Mouse (Mus musculus) kidney, postnatal 36 days (tissue): Measurements from ENCODE around the gene Calm3.

Experiments used
- DNase-seq, 2 experiments: peaks; one replicate each; pipeline ENCODE4 v3.0.0; 2021 to 2022; ENCODE audit warnings: mixed read lengths in 2 of 2

Calm3 gene

GRCm38 (mm10) chr7:16940292-16940691 is 16.4 kb upstream of the Calm3 start:
- DNase-seq: peak; percentile 43 to 49

GRCm38 (mm10) chr7:16938117-16938791 is 14.3 kb upstream of the Calm3 start:
- DNase-seq: no peak

DNA sequence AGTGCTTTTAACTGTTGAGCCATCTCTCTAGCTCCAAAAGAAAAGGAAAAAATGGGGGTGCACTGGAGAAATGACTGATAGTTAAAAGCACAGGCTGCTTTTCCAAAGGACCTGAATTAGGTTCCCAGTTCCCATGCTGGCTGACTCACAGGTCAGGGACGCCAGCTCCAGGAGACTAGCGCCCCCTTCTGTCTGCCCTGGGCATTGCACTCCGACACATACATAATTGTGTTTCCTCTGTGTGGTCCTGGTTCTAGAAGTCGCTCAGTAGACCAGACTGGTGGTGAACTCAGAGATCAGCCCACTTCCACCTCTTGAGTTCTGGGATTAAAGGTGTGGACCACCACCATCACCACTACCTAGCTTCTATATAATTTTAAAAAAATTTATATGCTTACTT is 13.4 kb upstream of the Calm3 start:
- DNase-seq: no peak

GRCm38 (mm10) chr7:16932704-16933577 is 9.0 kb upstream of the Calm3 start:
- DNase-seq: peak; percentile 67 to 83

DNA sequence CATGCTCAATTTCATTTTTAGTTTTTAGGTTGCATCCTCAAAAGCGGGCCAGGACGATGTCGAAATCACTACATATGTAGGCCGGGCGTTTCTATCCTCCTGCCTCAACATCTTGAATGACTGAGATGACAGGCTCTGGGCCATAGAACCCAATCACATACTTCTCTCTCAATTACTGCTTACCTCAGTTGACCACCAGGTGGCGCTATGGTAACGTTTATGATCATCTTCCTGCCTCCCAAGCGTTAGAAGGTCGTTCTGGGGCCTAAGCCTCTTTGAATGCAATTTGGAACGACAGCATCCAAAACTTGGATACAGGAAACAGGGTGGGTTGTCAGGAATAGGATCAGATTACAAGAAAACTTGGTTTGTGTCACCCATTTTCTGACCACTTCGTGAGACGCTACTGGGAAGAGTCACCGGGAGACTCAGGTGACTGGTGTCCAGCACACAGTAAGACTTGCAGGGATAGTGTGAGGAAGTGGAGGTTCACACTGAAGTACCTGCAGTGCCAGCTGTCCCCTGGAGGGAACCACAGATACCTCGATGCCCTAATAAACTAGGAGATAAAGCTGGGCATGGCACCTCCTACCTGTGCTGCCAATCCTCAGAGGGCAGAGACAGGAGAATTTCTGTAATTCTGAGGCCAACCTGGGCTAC is 8.2 kb upstream of the Calm3 start:
- peak; percentile 81 to 92 for DNase-seq

DNA sequence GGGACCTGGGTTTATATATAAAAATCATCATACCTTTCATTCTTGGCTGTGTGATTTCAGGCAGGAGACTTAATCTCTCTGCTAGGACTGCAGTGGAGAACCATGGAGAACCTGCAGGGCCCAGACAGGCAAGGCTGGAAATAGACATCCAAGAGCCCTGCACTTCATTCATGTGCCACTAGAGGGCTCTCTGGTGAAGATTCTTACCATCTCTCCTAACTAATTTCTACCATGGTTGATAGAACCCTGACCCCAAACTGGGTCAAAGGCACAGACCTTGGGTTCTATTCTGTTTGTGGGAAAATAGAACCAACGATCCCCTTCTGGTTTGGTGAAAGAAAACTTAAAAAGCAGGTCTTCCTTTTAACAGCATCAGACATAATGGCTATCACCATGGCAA is 6.9 kb upstream of the Calm3 start:
- peak; percentile 71 to 87 for DNase-seq

GRCm38 (mm10) chr7:16928341-16928740 is 4.4 kb upstream of the Calm3 start:
- DNase-seq: no peak

- DNase-seq: no peak
Measured at GRCm38 (mm10) chr7:16923283-16924036, 454 bp downstream of the Calm3 start.

- DNase-seq: peak; percentile 57 to 68
Measured at GRCm38 (mm10) chr7:16922360-16922973, 1.4 kb downstream of the Calm3 start.

DNA sequence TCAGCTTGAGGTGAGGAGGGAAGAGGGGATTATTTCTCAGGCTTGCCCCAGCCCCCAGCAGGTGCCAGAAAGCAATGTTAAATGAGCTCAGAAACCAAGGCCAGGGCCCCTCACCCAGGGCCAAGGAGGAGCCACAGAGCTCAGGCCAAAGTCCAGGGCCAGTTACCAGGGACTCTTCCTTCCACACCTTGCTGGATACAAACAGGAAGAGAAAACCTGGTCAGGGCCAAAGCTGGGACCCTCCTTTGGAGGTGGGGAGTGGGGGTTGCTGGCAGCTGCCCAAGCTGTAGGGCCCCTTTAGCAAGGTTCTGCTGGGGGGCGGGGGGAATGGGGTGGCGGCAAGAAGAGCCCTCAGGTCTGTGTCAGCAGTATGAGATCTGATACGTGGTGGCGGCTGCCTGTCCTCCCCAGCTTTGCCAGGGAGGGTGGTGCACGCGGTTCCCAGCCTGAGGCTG is 2.0 kb downstream of the Calm3 start:
- peak; percentile 74 to 77 for DNase-seq

DNA sequence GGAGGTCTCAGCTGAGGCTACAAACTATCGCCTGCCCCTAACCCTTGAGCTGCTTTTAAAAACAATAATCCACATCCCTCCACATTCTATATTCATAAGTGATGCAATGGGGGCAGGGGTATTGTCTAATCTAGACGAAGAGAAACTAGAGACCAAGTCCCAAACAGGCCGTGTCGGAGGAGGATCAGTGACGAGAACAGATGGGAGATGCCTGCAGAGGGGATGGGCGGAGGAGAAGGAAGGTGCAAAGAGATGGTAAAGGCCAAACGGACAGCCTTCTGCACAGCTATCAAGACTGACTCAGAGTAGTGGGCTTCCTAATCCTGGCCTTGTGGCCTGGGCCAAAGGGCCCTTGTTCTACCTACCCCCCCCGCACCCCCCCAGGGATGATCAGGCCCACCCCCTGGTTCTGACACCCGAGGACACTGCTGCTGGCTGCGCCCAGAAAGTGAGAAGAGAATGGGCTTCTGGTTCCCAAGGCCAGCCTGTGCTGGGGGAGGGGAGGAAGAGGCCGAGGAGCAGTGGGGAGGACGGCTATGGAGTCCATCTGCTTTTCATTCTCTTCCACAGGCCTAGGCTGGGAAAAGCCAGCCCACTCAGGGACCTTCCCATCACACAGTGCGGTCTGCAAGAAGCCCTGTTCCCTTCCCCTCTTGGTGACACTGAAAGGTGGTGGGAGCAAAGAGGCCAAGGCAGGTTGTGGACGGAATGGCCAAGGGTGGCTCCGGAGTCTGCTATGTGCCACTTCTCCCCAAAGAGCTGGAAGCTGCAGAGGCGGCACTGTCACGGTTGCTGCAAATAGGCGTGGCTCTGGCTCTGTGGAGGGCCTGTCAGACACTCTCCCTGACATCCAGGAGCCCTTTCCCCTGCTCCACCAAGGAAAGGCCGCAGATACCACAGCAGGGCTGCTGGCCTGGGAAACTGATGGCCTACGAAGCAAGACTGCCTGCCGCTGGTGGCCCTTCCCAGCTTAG is 2.8 kb downstream of the Calm3 start:
- DNase-seq: peak in 1 of 2 experiments; percentile 54

DNA sequence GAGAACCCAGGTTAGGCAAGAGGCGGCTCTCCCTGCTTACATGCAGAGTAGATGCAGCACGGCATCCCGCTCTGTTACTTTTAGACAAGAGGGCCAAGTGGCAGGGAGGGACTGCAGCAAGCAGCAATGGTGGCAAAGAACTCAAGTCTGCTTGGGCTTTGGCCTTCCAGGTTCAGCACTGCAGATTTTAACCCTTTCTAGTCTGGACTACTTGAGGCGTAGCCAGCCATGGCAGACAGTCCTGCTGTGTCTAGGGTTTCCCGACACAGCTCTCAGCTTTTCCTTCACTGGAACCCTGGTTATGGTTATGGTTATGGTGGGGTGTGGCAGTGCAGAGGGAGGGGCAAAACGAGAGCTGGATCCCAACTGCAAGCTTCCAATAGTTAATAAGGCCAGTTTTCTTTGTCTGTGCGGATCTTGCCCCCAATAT is 3.7 kb downstream of the Calm3 start:
- DNase-seq: no peak

DNA sequence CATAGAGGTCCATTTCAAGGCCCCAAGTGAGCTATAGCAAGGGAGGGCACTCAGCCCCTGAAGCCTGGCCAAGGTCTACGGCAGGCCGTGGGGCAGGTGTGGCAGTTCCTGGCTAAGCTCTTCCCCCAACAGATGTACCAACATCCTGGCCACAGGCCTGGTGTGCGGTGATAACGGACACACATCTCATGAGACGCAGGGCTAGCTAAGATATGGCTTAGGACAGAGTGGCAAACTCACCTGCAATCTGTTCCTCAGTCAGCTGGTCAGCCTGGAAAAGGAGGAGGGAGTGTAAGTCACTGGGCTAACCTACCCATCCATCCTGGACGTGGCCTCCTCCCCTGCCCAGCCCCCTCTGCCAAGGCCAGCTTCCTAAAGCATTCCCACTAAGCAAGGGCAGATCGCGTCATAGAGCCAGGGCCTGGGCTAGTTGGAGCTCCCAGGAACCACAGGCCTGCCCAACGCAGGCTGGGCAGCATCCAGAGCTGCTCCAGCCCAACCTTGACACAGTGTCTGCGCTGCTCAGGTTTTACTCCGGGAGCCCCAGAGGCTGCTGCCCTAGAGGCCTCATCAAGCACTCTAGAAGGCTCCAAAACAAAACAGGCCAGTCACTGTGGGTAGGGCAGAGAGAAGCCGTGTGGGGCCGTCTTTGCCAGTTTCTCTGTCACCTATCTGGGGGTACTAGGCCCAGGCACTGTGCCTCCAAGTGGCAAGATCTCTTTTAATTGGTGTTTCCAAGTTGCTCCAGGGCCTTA is 4.3 kb downstream of the Calm3 start:
- no peak for DNase-seq

GRCm38 (mm10) chr7:16918670-16919069 is 5.2 kb downstream of the Calm3 start:
- no peak for DNase-seq

GRCm38 (mm10) chr7:16918014-16918413 is 5.9 kb downstream of the Calm3 start:
- no peak for DNase-seq

DNA sequence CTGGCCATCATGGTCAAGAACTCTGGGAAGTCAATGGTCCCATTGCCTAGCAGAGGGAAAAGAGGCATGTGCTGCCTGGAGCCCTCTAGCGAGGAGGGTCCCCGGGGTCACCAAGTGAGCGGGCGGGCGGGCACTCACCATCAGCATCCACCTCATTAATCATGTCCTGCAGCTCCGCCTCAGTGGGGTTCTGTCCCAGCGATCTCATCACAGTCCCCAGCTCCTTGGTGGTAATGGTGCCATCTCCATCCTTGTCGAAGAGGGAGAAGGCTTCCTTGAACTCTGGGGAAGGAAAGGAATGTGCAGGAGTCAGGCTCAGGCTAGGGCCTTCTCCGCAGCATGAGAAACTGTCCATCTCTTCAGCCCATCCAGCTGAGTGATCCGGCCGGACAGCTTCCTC is 6.5 kb downstream of the Calm3 start:
- no peak for DNase-seq

DNA sequence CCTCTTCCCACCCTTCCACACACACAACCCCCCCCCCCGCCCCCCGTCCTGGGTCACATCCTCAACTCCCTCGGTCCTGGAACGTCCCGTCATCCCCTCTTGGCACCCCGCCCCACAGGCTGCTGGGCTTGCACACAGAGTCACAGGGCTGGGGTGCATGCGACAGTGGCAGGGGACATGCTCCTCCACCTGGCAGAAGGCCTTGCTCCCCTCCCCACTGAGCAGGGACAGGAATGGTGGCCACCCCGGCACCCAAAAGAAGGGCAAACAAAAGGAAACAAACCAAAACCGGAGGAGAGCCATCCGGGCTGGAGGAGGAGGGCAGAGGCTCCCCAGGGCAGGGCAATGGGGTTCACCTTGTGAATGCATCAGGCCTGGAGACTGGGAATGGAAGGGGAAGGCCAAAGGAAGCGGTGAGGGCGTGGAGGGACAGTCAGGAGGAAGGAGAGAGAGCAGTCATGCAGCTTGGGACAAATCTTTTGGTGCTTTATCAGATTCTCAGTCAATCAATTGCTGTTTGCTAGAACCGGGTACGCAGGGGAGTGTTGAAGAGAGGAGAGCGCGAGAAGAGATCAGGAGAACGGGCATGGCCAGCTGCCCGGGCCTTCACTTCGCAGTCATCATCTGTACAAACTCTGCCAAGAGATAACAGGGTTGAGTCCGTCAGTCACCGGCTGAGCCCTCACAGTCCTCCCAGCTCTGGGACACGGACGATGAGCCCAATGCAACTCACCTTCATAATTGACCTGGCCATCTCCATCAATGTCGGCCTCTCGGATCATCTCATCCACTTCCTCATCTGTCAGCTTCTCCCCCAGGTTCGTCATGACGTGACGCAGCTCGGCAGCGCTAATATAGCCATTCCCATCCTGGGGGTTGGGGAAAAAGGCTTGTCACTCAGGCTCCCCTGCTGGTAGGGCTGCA is 7.3 kb downstream of the Calm3 start:
- peak in 1 of 2 experiments; percentile 65 for DNase-seq

DNA sequence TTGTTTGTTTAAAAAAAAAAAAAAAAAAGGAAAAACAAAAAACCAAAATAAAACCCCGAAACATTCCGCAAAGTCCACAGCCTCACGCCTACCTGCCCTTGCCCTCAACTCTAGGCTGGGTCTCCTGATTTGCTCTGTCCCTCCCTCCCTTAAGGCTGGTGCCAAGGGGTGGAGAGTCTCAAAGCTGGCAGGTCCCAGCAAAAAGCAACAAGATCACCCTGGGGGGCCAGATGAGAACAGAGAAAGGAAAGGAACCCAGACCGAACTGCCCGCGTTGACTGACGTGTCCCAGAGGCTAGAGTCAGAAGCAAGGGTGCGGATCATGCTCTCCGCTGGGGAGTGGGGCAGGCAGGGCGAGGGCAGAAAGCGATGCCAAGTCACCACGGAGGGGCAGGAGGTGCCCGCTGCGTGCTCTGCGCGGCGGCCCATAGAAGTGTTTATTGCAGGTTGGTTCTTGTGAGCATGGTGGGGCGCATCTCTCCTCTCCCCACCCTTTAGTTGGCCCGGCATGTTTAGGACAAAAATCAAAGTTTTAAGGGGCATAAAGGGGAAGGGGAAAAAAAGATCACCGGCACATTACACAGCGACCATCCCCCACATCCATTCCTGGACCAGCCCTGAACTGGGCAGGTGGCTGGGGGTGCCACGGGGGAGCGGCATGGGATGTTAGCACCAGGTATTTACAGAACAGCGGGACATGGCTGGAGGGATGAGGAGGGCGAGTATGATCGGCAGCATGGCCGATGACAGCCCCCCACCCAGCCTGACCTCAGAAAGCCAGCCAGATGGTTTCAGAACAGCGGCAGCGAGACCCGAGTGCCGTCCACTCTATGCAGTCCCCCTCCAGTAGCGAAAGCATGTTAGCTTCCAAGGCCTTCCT is 8.2 kb downstream of the Calm3 start:
- DNase-seq: no peak
